Mouse (Mus musculus): ENCODE results near the gene Tpte.

DNA sequence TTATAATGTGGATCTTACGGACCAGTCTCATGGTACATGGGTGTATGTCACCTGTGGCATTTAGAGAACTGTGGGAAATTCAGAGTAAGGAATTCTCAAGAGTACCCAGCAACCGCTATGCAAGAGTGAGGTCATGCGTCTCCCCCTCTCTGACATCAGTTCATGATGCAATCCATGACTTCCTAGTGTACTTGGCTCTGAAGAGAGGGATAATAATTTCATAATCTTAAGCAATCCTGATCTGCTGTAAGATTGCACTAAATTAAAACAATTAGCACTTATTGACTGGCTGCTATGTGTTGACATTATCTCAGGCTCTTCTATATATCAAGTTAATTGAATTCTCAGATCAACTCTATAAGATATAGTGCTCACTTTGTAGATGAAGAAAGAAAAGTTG is 16.4 kb upstream of the Tpte start:
- TF ChIP-seq CTCF (IDR thresholded peaks at IDR 0.05; ENCODE audit: borderline replicate concordance, insufficient read depth, low read length) (no peak), POLR2A (IDR thresholded peaks at IDR 0.05; ENCODE audit: low read depth, low read length) (no peak)
